Mouse (Mus musculus): ENCODE data around the gene Pard3.

Pard3 gene

DNA sequence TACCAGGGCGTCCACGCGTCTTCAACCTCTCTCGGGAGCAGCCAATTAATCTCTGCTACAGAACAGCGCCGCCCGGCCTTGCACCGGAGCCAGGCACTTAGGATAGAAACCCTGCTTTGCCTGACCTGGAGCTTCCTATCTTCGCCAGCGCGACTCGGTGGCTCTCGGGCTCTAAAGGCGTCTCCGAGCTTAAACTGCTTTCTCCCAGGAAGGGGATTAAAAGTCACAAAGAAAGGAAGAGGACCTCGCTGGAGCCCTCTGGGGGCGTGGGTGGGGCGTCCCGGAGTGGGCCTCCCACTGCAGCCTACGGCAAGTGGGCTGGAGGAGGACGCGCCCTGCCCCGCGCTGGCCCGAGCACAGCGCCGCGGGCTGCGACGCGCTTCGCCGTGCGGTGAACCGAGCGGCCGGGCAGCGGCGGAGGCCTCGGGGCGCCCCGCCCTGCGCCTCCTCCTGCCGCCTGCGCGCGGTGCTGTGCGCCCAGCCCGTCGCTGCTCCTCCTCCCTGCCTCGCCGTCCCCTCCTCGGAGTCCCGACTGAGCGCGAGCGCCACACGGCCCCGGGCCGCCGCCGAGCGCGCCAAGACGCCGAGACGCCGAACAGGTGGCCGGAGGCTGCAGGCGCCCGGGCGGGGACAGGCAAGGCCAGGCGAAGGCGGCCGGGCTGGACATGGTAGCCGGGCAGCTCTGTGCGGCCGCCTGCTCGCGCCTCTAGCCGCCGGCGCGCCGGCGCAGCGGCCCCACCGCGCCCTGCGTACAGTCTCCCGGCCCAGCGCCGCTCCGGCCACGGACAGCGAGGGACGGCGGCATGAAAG lies at the start of gene Pard3:
Pard3 (plus strand) TSS at position 343 of the 810 bp plus-strand sequence.
- peak; percentile 82 to 85 for DNase-seq

DNA sequence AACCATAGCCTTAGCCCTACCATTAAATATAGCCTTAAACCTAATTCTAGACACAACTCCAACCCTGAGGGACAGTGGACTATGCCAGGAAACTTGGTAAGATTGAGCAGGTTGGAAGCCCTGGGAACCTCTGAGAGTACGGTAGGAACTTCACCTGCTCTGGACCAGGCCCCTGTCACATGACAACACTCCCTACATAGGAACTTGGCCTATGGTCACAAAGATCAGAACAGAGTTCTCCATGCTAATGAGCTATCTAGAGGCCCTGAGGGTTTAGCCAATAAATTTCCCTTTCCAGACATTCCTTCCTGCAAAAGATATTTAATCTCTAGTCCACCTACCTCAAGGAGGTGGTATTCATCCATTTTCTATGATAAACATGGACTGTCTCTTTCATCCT lies 41.9 kb upstream of the Pard3 start:
- DNase-seq = no peak

DNA sequence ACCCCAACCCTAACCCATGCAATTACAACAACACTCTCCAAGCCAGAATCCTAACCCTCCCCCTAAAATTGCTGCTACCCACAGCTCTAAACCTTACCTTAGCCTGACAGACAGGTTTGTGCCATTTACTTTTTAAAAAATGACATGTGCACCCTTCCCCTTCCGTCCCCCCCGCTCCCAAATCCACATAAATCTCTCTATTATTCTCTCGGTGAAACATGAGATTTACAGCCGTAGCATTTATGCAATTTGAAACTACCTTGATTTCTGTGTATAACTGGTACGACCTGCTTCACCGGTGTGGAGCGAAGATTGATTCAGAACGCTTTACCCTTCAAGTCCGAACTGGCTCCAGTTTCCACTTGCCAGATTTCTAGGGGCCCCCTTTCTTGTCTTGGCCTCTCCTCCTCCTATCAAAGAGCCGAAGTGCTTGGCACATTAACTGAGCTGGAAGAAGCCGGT lies 38.4 kb upstream of the Pard3 start:
- DNase-seq = peak; percentile 23 to 44

DNA sequence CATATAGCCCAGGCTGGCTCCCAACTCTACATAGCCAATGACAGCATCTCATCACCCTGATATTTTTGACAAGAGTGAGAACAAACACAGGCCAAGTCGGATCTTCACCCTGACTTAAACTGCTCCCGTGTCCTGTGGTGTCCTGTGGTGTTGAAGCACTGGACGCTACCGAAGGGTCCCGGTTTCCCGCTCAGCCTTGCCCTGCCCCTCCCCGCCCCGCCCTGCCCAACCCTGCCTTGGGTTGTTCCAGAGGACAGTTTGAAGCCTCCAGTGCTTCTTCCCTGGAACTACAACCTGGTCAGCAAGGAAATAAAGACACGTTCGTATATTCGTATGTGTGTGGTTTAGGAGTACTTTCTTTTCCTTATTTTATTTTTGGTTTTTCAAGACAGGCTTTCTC lies 37.9 kb upstream of the Pard3 start:
- DNase-seq = no peak

DNA sequence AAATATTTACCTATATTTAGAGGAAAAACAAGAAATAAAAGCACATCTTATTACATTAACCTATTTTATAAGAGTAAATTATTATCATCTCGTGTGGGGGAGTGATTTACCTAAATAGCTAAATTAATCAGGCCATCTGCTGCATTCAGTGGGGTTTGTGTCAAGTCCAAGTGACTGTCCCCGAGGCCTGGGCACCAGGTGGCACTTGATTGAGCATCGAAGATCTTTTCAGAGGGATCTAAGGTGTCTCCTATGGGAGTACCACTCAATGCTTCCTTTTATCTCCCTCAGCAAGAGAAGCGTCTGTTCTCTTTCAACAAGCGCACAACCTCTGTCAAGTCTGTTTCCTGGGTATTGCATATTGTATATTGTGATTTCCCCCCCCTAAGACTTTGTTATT lies 32.2 kb upstream of the Pard3 start:
- DNase-seq = no peak

DNA sequence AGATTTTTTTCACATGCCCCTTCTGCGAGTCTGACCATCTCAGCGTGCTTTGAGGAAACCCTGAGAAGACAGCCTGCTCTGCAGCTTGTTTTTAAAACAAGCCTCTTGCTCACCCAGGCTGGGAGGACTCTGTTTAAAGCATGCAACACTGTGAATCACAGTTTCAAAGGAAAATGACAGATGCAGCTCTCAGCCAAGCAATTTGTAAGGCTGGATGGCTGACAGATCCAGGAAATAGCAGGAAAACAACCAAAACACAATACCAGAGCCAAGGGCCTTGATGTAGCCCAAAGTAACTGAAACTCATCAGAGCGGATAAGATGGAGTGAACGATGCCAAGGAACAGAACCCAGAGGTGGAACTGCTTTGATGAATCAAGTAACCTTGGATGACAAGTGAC lies 24.8 kb upstream of the Pard3 start:
- DNase-seq = no peak

DNA sequence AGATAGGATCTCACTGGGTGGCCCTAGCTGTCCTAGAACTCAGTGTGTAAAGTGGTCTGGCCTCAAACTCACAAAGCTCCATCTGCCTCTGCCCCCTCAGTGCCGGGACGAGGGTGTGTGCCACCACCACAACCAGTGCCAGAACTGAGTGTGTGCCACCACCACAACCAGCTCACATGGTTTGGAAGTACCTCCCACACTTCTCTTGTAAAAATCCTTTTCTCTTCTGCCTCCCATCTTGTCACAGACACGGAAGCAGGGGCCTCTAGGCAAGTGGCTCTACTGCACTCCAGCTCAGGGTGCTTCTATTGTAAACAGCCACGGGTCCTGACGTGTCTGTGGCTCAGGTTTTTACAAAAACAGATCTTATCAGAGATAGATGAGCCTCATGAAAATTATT lies 13.7 kb upstream of the Pard3 start:
- no peak for DNase-seq

DNA sequence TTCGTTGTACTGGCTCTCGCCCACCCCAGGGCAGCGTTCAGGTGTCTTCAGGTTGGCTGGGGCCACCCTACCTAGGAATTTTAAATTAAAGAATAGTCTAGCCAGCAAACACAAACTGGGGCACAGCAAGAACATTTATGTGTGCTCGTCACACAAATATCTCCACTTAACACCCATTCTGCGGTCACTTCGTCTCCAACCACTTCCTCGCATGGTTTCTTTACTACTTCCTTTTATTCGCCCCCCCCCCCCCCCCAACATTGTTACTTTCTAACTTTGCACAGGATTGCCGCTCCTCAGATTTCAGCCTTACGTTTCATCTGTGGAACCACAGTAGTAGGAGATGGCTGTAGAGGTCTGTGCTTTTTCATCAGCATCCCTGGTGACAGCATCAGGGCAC lies 11.6 kb upstream of the Pard3 start:
- DNase-seq = no peak

DNA sequence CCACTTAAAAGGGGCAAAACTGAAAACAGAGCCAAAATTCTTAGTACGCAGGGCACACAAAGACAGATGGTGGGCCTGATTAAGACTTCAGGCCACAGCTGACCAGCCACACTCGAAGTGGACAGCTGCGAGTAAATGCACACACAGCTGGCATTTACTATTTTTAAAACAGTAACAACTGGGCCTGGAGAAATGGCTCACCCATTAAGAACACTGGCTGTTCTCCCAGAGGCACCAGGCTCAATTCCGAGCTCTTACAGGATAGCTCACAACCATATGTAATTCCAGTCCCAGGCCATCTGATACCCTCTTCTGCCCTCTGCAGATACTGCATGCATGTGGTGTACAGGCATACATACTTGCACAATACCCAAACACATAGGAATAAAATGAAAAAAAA lies 8.6 kb upstream of the Pard3 start:
- DNase-seq = no peak

DNA sequence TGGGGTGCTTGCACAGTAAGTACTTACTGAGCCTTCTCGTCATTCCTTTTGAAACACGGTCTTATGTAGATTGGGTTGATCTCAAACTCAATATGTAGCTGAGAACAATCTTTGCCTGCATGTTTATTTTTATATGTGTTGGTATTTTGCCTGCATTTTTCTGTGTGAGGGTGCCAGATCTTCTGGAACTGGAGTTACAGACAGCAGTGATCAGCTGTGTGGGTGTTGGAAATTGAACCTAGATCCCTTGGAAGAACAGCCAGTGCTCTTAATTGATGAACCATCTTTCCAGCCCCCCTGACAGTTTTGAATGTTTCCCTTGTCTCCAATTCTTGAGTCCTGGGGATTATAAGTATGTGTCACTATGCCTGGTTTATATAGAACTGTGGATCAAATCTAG lies 4.9 kb upstream of the Pard3 start:
- DNase-seq = no peak

DNA sequence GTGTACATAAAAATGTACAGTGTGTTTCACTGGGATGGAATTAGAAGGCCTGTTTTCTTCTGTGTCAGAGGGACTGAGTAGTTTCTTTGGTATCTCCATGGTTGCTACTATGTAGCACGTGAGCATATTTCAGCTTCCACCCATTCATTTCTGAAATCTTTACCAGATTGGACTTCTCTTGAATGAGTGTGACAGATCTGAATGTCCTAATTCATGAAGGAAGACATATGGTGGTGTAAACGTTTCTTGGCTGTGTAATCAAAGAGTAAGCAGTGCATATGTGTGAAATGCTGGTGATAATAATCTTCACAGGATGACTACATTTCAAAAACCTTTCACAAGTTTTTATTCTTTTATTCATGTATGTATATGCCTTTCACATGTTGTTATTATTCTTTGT lies 3.9 kb upstream of the Pard3 start:
- no peak for DNase-seq

DNA sequence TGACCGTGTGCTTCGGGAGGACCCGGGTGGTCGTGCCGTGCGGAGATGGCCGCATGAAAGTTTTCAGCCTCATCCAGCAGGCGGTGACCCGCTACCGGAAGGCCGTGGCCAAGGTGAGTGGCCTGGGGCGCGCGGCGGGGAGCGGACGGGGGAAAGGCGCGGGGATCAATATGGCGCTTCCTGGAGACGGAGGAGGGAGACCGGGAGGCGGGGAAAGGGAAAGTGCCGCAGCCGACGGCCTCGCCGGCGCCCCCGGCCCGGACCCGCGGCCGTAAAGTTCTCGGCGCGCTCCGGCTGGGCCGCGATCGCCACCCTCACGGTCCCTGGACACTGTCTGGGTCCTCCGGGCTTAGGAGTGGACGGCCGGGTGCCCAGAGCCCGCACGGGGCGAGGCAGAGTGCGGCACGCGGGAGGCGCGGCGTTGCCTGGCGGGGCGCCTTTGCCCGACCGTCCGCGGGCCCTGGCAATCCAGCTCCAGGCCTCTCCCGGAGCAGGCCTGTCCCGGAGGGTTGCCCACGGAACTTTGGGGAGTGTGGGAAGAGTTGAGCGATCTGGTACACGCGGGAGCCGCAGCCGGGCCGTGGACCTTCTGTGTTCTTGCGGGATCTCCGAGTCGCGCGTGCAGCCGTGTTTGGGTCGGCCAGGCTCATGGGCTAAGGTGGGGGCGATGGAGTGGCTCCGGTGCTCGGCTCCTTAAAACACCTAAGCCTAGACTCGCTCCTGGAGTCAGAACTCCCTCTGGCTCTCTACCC lies 844 bp downstream of the Pard3 start:
- peak; percentile 58 to 69 for DNase-seq

DNA sequence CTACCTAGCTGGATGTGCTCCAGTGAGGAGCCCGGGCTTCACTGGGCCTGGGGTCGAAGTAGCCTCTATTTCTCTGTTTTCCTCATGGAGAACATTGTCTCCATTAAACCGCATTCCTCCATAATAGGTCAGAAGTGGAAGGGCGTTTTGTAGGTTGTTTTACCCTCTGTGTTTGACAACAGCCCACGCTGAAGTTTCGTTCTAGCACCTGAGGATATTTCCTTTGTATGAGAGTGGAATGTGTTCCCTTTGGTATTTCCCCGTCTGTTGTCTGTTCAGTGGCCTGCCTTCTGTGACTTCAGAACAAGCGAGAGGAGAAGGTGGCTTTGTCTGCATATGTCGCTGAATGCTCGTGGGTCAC lies 1.4 kb downstream of the Pard3 start:
- no peak for DNase-seq

DNA sequence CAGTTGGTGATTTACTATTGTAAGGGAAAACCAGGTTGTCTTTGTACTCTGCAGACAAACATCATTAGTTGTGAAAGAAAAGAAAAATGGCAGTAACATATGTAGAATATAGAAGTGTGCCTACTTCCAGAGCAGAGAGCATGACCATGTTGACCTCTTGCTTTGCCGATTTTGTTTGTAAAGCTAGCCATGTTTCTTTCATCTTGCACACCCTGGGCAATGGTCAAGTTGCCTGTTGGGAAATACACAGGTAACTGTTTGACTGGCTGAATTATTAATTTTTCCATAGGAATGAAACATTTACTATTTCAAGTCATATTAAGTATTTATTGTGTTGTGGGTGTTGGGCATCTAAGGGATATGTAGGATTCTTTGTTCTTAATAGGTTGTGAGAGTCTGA lies 2.1 kb downstream of the Pard3 start:
- DNase-seq = no peak

DNA sequence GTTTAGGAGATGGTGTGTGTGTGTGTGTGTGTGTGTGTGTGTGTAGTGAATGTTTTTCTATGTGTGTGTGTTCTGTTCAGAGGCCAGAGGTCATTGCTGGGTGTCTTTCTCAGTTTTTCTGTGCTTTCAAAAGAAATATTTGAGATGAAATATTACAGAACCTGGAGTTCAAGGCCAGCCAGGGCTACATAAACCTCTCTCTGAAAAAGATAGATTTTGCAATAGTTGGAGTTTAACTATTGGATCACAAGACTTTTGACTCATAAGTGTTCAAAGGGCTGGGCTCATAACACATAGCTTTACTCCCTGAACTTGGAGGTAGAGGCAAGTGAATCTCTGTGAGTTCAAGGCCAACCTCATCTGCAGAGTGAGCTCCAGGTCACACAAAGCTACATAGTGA lies 2.8 kb downstream of the Pard3 start:
- DNase-seq = no peak

DNA sequence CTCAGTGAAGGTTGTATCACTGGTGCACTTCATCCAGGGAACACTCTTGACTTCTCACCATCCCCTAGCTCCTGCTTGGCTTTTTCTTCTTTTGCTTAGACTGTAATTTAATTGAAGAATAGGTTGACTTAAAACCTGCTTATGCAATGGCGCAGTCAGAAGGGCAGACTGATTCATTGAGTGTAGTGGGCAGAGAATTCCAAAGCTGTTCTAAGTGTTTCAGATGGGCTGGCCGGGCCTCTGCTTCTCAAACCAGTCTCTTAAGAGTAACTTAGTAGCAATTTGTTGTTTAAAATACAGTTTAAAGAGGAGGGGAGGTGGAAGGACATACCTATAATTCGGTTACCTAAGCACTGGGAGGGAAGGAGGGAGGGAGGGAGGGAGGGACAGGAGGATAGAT lies 5.0 kb downstream of the Pard3 start:
- peak; percentile 29 to 54 for DNase-seq

DNA sequence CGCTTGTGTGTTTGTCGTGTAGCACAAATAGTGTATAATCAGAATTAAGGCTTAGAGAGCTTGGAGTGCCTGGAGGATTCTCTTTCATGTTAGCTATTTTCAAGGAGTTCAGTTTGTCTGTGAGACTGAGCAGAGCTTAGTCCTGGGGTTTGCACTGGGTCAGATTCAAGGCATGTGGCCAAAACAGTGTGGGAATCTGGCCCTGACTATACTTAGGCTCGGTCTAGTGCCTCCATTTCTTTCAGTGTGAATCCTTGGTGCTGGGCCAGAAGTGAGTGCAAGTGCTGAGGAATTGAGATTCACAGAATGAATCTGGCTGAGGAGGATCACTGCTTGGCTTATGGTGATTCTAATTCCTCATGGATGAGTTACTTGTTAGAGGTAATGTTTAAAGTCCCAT lies 6.5 kb downstream of the Pard3 start:
- no peak for DNase-seq

DNA sequence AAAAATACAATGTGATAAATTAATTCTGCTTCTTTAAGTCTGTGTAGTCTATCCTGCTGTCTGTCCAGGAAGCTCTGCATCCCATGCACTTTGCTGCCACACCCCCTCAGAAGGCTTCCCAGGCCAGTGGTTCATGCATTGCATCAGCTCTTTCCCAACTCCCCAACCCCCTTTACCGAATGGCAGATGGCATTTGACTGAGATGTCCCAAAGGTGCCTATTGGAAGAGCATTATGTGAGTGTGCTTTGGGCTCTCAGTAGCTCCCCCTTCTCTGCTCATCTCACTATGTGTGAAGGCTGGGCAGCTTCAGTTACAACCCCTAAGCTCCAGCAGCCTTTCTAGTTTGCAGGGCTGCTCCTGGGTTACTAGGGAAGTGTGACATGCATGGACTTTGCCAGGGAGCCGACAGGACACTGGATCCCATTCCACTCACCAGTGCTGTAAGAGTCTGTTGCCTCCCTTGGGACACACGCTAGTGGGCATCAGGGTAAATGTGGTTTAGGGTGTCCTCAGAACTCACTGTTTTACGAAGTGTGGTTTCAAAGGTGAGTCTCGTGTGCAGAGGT lies 9.4 kb downstream of the Pard3 start:
- no peak for DNase-seq

DNA sequence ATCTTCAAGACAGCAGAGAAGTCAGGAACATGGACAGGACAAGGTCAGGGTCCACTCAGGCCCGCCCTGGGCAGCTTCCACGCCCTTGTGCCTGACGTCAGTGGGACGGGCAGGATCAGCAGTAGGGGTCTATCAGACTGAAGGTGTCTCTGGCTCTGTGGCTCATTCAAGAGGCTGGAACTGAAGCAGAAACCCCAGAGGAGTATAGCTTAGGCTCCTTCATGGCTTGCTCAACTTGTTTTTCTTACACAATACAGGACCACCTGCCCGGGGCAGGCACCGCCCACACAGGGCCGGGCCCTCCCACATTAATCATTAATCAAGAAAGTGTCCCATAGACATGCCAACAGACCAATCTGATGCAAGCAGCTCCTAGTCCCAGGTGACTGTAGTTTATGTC lies 12.8 kb downstream of the Pard3 start:
- peak; percentile 65 to 76 for DNase-seq

DNA sequence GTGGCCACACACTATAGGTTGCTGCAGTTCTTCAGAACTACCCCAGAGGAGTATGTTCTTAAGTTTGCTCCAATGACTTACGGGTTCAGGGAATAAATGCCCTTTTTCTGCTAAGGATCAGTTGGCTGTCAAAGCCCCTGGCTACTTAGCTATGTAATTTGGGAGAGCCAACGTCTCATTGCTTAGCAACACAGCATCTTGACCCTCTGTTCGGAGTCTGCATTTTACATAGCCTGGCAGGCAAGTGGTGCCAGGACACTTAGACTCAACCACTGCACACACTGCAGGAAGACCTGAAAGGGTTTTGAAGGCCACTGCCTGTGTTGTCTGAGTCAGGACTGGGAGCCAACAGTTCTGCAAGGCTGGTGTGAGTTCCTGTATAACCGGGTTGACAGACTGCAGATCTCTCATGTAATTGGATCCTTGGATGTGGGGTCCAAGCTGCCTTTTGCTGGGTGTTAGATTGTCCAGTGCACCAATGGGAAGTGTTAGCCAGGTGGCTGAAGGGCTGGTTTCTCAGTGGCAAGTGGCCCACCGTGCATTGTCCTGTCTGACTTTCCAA lies 15.6 kb downstream of the Pard3 start:
- no peak for DNase-seq

DNA sequence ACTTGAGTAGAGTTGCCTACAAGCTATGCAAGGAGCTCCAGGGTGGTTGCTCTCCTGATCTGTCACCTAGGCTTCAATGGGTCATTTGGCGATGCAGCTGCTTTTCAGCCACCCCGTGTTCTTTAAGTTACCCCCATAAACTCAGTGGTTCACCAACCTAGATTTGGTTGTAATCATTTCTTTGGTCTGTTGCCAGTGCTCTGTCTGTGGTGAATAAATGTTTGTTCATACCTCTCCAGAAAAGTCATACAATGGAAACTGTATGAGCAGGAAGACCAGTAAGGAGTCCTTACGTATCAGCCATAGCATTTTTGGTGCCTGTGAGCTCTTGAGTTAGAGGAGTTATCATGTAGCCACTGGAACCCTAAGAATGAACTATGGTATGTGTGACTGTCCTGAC lies 17.6 kb downstream of the Pard3 start:
- DNase-seq = no peak

DNA sequence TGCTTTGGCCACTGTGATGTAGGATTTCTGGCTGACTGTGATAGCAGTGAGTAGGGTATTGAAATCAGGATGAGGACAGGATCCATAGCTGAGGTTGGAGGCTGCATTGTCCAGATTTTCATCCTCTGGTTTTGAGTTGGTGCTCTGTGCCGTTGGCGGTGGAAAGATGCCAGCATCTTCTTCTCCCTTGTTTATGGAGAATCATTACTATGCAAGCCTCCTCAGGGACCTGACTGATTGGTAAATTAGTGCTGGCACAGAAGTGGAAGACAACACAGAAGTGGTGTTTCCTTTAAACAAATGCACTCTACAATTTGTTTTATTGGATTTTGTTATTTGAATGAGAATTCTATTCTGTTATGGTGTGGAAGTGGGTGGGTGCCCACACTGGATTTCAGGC lies 18.8 kb downstream of the Pard3 start:
- DNase-seq = no peak

DNA sequence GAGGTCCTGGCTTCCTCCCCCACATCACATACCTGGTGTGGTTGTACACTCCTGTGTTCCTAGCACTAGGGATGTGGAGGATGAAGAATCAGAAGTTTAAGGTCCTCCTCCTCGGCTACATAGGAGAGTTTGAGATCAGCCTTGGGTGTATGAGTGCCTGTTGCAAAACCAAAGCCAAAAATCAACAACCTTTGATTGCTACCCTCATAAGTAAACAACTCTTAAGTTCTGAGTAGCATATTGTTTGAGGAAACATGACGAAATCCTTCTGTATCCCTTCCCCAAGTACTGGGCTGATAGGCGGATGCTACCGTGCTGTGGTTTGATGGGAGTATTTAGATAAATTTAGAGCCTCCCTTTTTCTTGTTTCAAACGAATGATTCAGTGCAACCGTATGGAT lies 20.9 kb downstream of the Pard3 start:
- no peak for DNase-seq

DNA sequence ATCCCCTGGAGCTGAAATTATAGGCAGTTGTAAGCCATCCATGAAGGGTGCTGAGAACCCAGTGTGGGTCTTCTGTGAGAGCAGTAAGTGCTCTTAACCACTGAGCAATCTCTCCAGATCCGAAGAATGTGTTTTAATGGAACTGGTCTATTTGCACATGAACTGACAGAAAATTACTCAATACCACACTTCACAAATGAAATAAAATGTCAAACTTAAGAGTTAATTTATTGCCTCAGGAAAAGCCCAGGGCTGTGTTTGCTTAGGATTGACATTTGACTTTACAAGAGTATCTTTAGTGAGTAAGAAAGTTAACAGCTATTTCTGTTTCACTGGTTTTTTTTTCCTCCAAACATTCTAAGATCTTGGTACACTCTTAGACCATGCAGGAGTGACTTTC lies 23.7 kb downstream of the Pard3 start:
- DNase-seq = no peak
